Mouse (Mus musculus): ENCODE data around the gene Rgs6. TPM values are rescaled to one million over a fixed set of nuclear protein-coding genes. Genes with fewer than 3 reads are reported as not detected.

Rgs6 gene
- polyA plus RNA-seq, 1 experiment from 2014 or later = 0.20 TPM

DNA sequence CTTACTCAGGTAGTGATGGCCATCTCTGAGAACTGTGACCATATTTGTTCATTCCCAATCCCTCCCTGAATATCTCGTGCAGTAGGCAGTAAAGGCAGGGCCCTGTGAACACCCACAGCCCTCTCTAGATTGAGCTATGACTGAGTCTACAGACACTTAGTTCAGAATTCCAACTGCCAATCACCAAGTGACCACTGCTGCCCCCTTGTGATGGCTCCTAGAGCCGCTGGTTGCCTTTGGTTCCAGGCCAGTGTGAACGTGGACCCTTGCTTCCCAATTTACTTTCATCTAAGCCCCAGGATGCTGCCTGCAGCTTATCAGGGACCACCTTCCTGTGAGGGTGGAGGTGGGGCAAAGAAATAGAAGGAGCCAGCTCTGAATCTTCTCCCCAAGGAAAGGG, 438.9 kb downstream of the Rgs6 start:
- Histone ChIP-seq H3K36me3 (ENCODE audit: control insufficient read depth, insufficient read depth) (no peaks in the 10 kb centered on the region), H3K9ac (ENCODE audit: low read depth, low read length) (no peak overlapping the region), H3K27me3 (ENCODE audit: control insufficient read depth, insufficient read depth, low read depth, low read length) (no peaks in the 10 kb centered on the region), H3K4me3 (ENCODE audit: low read depth, low read length) (no peak overlapping the region), H3K4me2 (ENCODE audit: low read depth, low read length) (no peak overlapping the region), H3K27ac (ENCODE audit: low read length) (no peak overlapping the region), H3K4me1 (ENCODE audit: control insufficient read depth, low read depth, low read length) (no peaks in the 10 kb centered on the region), H3K9me3 (replicated peaks; ENCODE audit: control insufficient read depth, low read length) (no peaks in the 10 kb centered on the region)
- ATAC-seq (ENCODE audit: low read depth) = no peak
- 19% methylated on average over 3 of the region's 3 CpGs for WGBS (ENCODE audit: insufficient replicate concordance)

DNA sequence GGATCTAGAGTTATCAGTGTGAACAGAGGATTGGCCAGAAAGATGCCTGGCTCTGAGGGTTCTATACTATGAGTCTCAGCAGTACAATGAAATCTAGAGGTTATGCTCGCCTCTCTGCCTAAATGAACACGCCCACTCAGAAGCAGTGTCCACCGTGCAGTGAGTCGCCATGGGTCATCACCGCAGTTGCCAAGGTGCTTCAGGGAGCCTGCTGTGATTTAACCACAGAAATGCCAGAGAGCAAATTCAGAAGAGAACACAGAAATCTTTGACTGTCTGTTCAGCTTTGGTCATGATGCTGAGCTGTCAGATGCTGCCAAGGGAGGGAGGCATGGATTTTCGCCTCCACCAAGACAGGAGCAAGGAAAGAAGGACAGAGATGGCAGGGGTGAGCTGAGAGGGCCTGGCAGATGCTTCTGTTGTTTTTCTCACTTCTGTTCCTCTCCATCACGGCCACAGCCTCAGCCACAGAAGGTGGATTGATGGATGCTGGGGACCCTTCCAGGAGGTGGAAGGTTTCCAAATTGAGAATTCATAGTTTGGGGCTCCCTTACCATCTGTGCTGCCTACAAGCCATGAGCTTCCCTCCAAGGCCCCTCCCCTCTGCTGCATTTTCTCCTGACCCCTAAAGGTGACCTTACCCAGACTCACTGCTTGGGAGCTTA, 445.2 kb downstream of the Rgs6 start:
- Histone ChIP-seq H3K4me1 (ENCODE audit: control insufficient read depth, low read depth, low read length) (no peaks in the 10 kb centered on the region), H3K27me3 (ENCODE audit: control insufficient read depth, insufficient read depth, low read depth, low read length) (no peaks in the 10 kb centered on the region), H3K9ac (ENCODE audit: low read depth, low read length) (no peak overlapping the region), H3K27ac (ENCODE audit: low read length) (no peak overlapping the region), H3K4me3 (ENCODE audit: low read depth, low read length) (no peak overlapping the region), H3K4me2 (ENCODE audit: low read depth, low read length) (no peak overlapping the region), H3K9me3 (replicated peaks; ENCODE audit: control insufficient read depth, low read length) (no peaks in the 10 kb centered on the region), H3K36me3 (ENCODE audit: control insufficient read depth, insufficient read depth) (no peaks in the 10 kb centered on the region)
- 64% methylated on average over 7 of the region's 7 CpGs for WGBS (ENCODE audit: insufficient replicate concordance)
- ATAC-seq (ENCODE audit: low read depth) = no peak

DNA sequence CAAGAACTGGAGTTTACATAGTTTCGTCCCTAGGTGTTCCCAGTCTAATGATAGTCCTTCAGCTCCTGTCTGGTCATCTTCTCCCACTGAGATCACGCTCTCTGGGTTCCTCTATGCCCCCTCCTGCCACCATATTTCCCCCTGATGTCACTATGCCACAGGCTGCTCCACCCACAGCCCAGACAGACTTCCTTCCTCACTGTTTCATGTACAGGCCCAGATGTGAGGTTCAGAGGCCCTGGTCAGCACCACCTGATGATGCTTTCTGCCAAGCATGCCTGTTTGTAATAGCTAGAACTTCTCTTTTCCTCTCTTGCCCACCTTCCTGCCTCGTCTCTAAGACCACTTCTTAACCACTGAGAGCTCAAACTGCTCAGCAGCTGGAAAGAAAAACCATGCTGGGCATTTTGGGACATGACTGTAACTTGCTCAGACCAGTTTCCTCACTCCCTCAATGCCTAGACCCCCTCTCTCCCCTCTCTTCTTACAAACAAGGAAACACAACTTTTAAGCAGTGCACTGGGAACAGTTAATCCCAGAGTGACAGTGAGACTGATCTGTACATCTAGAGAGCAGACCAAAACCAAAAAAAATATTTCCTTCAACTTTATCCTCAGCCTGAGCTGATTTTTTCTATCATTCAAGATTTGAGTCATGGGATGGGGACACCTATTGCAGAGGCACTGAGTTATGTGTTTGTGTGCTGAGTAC, 446.9 kb downstream of the Rgs6 start:
- no peak for ATAC-seq (ENCODE audit: low read depth)
- 43% methylated on average over 3 of the region's 3 CpGs for whole genome bisulfite sequencing (ENCODE audit: insufficient replicate concordance)
- no peak overlapping the region for H3K27ac ChIP-seq (ENCODE audit: low read length)

DNA sequence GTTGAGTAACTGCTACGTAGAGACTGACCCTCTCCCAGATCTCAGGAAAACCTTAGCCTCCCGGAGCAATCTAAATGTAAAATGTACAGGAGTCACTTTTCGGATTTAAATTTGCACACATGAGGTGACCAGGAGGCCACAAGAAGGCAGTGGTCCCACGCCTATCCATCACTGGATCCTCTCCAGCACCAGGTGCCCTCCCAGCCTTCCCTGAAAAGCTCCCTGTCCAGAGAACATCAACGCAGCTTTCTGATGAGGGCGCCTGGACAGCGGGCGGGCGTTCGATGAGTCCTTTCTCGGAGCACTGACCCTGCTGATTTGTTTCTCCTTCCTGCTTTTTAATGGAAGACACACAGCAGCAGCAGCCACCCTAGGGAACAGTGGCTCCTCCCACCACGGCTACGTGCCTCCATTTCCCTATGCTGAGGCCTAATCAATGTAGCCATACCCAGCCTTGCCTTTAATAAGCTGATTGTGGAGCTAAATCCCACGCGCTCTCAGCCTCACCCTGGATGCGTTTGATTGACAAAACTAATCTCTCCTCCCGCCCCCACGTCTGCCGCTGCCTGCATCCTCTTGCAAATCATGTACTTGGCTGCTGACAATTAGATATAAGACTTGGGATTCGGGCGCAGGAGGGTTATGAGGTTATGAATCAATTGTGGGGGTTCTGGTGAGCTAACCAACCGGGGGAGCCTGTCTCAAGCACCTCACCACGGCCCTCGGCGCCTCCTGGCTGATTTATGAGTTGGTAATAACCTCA, 449.9 kb downstream of the Rgs6 start:
- H3K36me3 ChIP-seq (ENCODE audit: control insufficient read depth, insufficient read depth) = no peaks in the 10 kb centered on the region
- H3K4me2 ChIP-seq (ENCODE audit: low read depth, low read length) = no peak overlapping the region
- no peaks in the 10 kb centered on the region for H3K9me3 ChIP-seq (replicated peaks; ENCODE audit: control insufficient read depth, low read length)
- ATAC-seq (ENCODE audit: low read depth) = no peak
- no peaks in the 10 kb centered on the region for H3K4me1 ChIP-seq (ENCODE audit: control insufficient read depth, low read depth, low read length)
- H3K27ac ChIP-seq (ENCODE audit: low read length) = no peak overlapping the region
- no peak overlapping the region for H3K9ac ChIP-seq (ENCODE audit: low read depth, low read length)
- no peak overlapping the region for H3K4me3 ChIP-seq (ENCODE audit: low read depth, low read length)
- H3K27me3 ChIP-seq (ENCODE audit: control insufficient read depth, insufficient read depth, low read depth, low read length) = no peaks in the 10 kb centered on the region
- 62% methylated on average over 25 of the region's 25 CpGs for WGBS (ENCODE audit: insufficient replicate concordance)

More for the DNA sequence above, 446.9 kb downstream of the Rgs6 start:
- Histone ChIP-seq H3K4me3 (ENCODE audit: low read depth, low read length) (no peak overlapping the region), H3K9ac (ENCODE audit: low read depth, low read length) (no peak overlapping the region), H3K27me3 (ENCODE audit: control insufficient read depth, insufficient read depth, low read depth, low read length) (no peaks in the 10 kb centered on the region), H3K36me3 (ENCODE audit: control insufficient read depth, insufficient read depth) (no peaks in the 10 kb centered on the region), H3K4me1 (ENCODE audit: control insufficient read depth, low read depth, low read length) (no peaks in the 10 kb centered on the region), H3K9me3 (replicated peaks; ENCODE audit: control insufficient read depth, low read length) (no peaks in the 10 kb centered on the region), H3K4me2 (ENCODE audit: low read depth, low read length) (no peak overlapping the region)

DNA sequence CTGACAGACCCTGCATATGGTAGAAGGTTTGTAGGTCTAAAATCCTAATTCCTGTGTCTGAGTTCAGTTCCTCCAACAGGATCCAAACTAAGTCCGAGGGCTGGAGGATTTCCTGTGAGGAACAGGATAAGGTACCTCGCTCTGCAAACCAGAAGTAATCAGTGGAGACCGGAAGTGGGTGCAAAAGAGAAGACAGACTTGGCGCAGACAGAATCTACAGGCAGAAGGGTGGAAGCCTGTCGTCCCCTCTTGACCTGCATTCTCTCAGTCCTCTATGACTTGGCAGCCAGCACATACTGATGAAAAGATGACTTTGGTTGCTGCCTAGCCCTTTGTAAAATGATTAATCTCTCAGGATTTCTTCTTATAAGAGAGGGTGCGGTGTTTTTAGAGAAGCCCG, 450.7 kb downstream of the Rgs6 start:
- no peaks in the 10 kb centered on the region for H3K36me3 ChIP-seq (ENCODE audit: control insufficient read depth, insufficient read depth)
- no peak overlapping the region for H3K4me2 ChIP-seq (ENCODE audit: low read depth, low read length)
- no peaks in the 10 kb centered on the region for H3K4me1 ChIP-seq (ENCODE audit: control insufficient read depth, low read depth, low read length)
- no peak overlapping the region for H3K27ac ChIP-seq (ENCODE audit: low read length)
- WGBS (ENCODE audit: insufficient replicate concordance) = 32% methylated on average over 7 of the region's 7 CpGs
- ATAC-seq (ENCODE audit: low read depth) = no peak
- H3K27me3 ChIP-seq (ENCODE audit: control insufficient read depth, insufficient read depth, low read depth, low read length) = no peaks in the 10 kb centered on the region
- no peak overlapping the region for H3K9ac ChIP-seq (ENCODE audit: low read depth, low read length)
- no peaks in the 10 kb centered on the region for H3K9me3 ChIP-seq (replicated peaks; ENCODE audit: control insufficient read depth, low read length)
- no peak overlapping the region for H3K4me3 ChIP-seq (ENCODE audit: low read depth, low read length)

DNA sequence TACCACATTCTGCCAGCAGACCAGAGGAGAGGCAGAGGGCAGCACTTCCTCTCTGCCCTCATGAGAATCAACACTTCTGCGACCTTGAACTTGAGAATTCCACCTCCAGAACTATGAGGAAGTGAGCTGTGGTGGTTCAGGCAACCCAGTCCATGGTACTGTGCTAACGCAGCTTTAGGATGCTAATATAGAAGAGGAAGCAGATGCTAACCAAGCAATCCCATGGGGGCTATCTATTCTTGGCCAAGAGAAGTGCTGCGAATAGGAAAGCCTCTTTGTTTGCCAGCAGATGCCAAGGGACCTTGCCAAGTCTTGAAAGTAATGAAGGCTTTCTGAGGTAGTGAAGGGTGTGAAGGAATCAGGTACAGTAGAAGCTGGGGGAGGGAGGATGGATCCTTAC, 451.8 kb downstream of the Rgs6 start:
- Histone ChIP-seq H3K9ac (ENCODE audit: low read depth, low read length) (no peak overlapping the region), H3K27me3 (ENCODE audit: control insufficient read depth, insufficient read depth, low read depth, low read length) (no peaks in the 10 kb centered on the region), H3K9me3 (replicated peaks; ENCODE audit: control insufficient read depth, low read length) (no peaks in the 10 kb centered on the region), H3K4me1 (ENCODE audit: control insufficient read depth, low read depth, low read length) (no peaks in the 10 kb centered on the region), H3K27ac (ENCODE audit: low read length) (no peak overlapping the region), H3K4me3 (ENCODE audit: low read depth, low read length) (no peak overlapping the region), H3K36me3 (ENCODE audit: control insufficient read depth, insufficient read depth) (no peaks in the 10 kb centered on the region), H3K4me2 (ENCODE audit: low read depth, low read length) (no peak overlapping the region)
- WGBS (ENCODE audit: insufficient replicate concordance) = 28% methylated on average over 3 of the region's 3 CpGs
- no peak for ATAC-seq (ENCODE audit: low read depth)

DNA sequence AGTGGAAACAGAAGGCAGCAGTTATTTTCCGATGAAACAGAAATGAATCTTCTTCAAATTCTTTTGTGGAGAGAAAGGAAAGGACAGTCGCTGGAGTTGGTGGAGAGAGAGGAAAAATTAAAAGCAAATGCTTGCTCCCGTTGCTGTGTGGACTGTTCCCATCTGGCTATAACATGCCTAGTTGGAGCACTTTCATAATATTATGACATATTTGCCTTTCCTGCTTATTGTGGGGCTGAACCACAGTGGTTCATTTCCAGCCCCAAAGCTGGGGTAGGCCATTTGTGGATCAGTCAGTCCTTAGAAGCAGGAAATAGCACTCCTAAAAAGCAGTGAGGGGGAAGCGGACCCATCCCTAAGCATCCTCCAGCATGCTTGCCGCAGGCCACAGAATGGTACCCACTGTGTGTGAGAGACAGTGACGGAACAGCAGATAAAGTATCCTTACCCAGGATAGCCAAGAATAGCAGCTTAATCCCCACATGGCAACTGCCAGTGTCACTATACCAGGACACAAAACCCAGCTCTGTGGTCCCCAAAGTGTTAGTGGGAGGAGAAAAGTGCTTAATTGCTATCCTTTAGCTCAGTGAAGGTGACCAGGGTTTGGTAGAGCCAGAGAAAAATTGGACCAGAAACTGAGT, 456.0 kb downstream of the Rgs6 start:
- Histone ChIP-seq H3K4me1 (ENCODE audit: control insufficient read depth, low read depth, low read length) (no peaks in the 10 kb centered on the region), H3K4me2 (ENCODE audit: low read depth, low read length) (no peak overlapping the region), H3K9ac (ENCODE audit: low read depth, low read length) (no peak overlapping the region), H3K9me3 (replicated peaks; ENCODE audit: control insufficient read depth, low read length) (no peaks in the 10 kb centered on the region), H3K27me3 (ENCODE audit: control insufficient read depth, insufficient read depth, low read depth, low read length) (no peaks in the 10 kb centered on the region), H3K4me3 (ENCODE audit: low read depth, low read length) (no peak overlapping the region), H3K36me3 (ENCODE audit: control insufficient read depth, insufficient read depth) (no peaks in the 10 kb centered on the region), H3K27ac (ENCODE audit: low read length) (no peak overlapping the region)
- WGBS (ENCODE audit: insufficient replicate concordance) = 72% methylated on average over 6 of the region's 6 CpGs
- no peak for ATAC-seq (ENCODE audit: low read depth)

DNA sequence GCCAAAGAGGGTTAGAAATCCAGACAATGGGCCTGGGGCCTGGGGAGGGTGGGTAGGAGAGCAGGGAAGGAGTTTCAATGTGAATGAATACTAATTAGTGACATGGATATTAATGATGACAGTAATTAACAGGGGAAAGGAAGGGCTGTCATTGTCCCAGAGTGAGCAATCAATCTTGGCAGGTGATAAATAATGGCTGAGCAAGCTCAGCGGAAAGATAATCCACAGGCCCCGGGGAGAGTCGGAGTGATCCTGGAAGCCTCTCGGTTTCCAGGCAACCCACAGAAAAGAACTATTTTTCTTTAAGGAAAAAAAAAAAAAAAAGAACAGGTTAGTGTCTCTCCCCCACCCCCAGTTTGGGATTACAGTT, 456.5 kb downstream of the Rgs6 start:
- H3K27me3 ChIP-seq (ENCODE audit: control insufficient read depth, insufficient read depth, low read depth, low read length) = no peaks in the 10 kb centered on the region
- no peak for ATAC-seq (ENCODE audit: low read depth)
- no peaks in the 10 kb centered on the region for H3K36me3 ChIP-seq (ENCODE audit: control insufficient read depth, insufficient read depth)
- no peaks in the 10 kb centered on the region for H3K4me1 ChIP-seq (ENCODE audit: control insufficient read depth, low read depth, low read length)
- no peak overlapping the region for H3K27ac ChIP-seq (ENCODE audit: low read length)
- 53% methylated on average over 4 of the region's 4 CpGs for WGBS (ENCODE audit: insufficient replicate concordance)
- H3K4me2 ChIP-seq (ENCODE audit: low read depth, low read length) = no peak overlapping the region
- no peaks in the 10 kb centered on the region for H3K9me3 ChIP-seq (replicated peaks; ENCODE audit: control insufficient read depth, low read length)
- no peak overlapping the region for H3K4me3 ChIP-seq (ENCODE audit: low read depth, low read length)
- no peak overlapping the region for H3K9ac ChIP-seq (ENCODE audit: low read depth, low read length)
